Mouse (Mus musculus): ENCODE results near the gene Gm7534.

- TF ChIP-seq POLR2A (IDR thresholded peaks at IDR 0.05; ENCODE audit: control insufficient read depth in 1 of 2, insufficient read depth in 1 of 2, low read depth in 1 of 2, low read length in 2 of 2, poor library complexity in 1 of 2) (no peak), E2F4 (IDR thresholded peaks at IDR 0.05; ENCODE audit: borderline replicate concordance, low read depth, low read length) (no peak), MYC (IDR thresholded peaks at IDR 0.05; ENCODE audit: low read depth, low read length) (no peak), HCFC1 (IDR thresholded peaks at IDR 0.05; ENCODE audit: low read depth, low read length) (no peak), MEF2A (IDR thresholded peaks at IDR 0.05; ENCODE audit: extremely low read depth, insufficient replicate concordance, low read depth, low read length, poor library complexity, severe bottlenecking) (no peak), RAD21 (IDR thresholded peaks at IDR 0.05; ENCODE audit: low read depth, low read length) (no peak), TCF12 (IDR thresholded peaks at IDR 0.05; ENCODE audit: low read depth, low read length) (no peak), GABPA (IDR thresholded peaks at IDR 0.05; ENCODE audit: low read depth, low read length) (no peak), CTCF (IDR thresholded peaks at IDR 0.05 in 2 of 3, conservative IDR thresholded peaks at IDR 0.05 in 1 of 3; ENCODE audit: control insufficient read depth in 1 of 3, insufficient read depth in 1 of 3, low read depth in 2 of 3, low read length in 3 of 3, poor library complexity in 1 of 3, severe bottlenecking in 1 of 3) (no peak), ELF1 (IDR thresholded peaks at IDR 0.05; ENCODE audit: low read depth, low read length) (no peak), ZNF384 (IDR thresholded peaks at IDR 0.05; ENCODE audit: low read depth, low read length) (no peak), ZC3H11A (IDR thresholded peaks at IDR 0.05; ENCODE audit: low read depth, low read length) (no peak), TBP (IDR thresholded peaks at IDR 0.05; ENCODE audit: low read depth, low read length) (no peak)
Measured at GRCm38 (mm10) chr4:134172391-134172790, 30.4 kb downstream of the Gm7534 start.

Data from MEL (cell line).